Mouse (Mus musculus): ENCODE measurements at regions not wholly inside any gene's neighbourhood (a gene's known extent, or its start where the extent isn't known, plus 50 kb on each side); places are given as distances from the start of the nearest gene placed in this dataset.

DNA sequence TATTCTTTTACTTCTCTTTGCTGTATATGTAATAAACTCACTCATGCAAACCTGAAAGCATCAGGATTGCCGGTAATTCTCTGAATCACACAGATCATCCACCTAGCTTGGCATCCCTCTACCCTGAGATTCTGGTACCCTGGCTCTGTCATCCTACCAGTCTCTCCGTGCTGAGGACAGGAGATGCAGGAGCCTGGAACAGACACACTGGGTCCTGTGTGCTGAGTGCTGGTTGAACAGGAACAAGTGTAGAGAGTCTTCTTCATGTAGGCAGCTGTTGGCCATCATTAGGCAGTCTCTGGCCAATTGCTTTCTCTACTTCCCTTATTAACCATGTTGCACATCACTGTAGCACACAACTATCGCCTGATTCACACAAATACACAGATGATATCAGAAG is 59.0 kb upstream of the Nmnat3 start:
- TF ChIP-seq EP300 (IDR thresholded peaks at IDR 0.05) (no peak), CTCF (IDR thresholded peaks at IDR 0.05) (no peak)

All from lung, postnatal 0 days (tissue).